Mouse (Mus musculus): Measurements from ENCODE around the gene Cpped1. TPM values are rescaled to one million over a fixed set of nuclear protein-coding genes. Genes with fewer than 3 reads are reported as not detected.

Cpped1 gene
- polyA plus RNA-seq, 1 experiment from 2014 or later = 12.7 TPM

DNA sequence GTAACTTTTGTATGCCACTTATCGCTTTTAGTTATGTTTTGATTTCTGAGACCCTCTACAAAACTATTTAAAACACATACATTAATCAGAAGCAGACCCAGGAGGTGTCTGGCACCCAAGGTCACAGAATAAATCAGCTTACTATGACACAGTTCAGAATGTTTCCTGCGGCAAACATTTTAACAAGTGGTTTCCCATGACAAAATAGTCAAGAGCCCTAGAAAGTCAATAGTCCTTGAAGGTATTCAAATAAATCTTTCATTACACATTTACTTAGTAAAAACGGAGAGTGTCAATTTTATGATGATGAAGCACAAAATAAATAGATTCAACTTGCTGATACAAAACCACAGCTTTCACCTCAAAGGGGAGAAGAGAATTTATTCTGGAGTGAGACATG lies 19.5 kb downstream of the Cpped1 start:
- H3K4me3 ChIP-seq = no peak overlapping the region
- WGBS = 83% methylated on average over 3 of the region's 3 CpGs
- no peaks in the 10 kb centered on the region for H3K27me3 ChIP-seq (ENCODE audit: poor library complexity, severe bottlenecking)
- H3K36me3 ChIP-seq (replicated peaks) = no peaks in the 10 kb centered on the region; the same call in 1 of the 2 replicates
- no peaks in the 10 kb centered on the region for H3K4me1 ChIP-seq
- no peak overlapping the region for H3K27ac ChIP-seq
- H3K9me3 ChIP-seq = no peaks in the 10 kb centered on the region
- no peak for DNase-seq (ENCODE audit: extremely low spot score, low spot score)

DNA sequence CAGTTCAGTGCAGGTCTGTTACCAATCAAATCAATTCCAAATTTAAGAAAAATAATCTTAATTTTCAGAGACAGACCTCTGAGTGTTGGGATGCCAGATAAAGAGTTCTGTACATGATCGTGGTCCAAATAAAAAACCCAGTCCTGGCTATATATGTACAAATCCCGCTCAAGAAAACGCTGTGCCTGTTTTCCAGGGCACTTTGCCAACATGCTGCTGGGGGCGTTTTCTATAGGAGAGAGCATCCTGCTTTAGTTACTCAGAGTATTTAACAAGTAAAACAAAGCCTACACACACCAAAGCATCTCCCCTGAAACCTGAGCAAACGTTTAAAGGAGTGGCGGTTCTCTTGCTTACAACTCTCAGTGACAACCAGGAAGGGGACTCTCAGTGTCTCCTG lies 27.4 kb downstream of the Cpped1 start:
- H3K27ac ChIP-seq = no peak overlapping the region
- H3K9me3 ChIP-seq = no peaks in the 10 kb centered on the region
- H3K27me3 ChIP-seq (ENCODE audit: poor library complexity, severe bottlenecking) = no peaks in the 10 kb centered on the region
- 83% methylated on average over 6 of the region's 6 CpGs for WGBS
- no peaks in the 10 kb centered on the region; the same call in 1 of the 2 replicates for H3K4me1 ChIP-seq
- no peaks in the 10 kb centered on the region for H3K36me3 ChIP-seq (replicated peaks)
- H3K4me3 ChIP-seq = no peak overlapping the region
- no peak for DNase-seq (ENCODE audit: extremely low spot score, low spot score)

DNA sequence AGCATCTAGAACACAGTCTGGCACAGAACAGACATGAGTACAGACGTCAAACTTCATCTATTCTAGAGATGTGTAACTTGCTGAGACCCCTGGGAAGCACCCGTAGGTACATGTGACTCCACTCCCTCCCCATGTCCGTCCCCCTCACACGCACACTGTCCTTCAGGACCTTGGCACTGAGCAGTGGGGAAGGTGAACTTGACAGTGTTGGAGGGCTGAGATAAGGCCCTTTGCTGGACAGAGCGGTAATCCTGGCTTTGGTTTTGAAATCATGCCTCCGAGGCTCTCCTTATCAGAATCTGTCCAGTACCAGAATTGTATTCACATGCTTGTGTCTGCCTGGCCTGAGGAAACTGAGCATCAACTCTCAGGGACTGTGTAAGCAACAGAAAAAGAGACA lies 28.8 kb downstream of the Cpped1 start:
- Histone ChIP-seq H3K36me3 (replicated peaks) (no peaks in the 10 kb centered on the region), H3K4me1 (no peaks in the 10 kb centered on the region; the same call in 1 of the 2 replicates), H3K27me3 (ENCODE audit: poor library complexity, severe bottlenecking) (no peaks in the 10 kb centered on the region), H3K9me3 (no peaks in the 10 kb centered on the region), H3K4me3 (no peak overlapping the region), H3K27ac (no peak overlapping the region)
- WGBS = 92% methylated on average over 6 of the region's 6 CpGs
- DNase-seq (ENCODE audit: extremely low spot score, low spot score) = no peak

DNA sequence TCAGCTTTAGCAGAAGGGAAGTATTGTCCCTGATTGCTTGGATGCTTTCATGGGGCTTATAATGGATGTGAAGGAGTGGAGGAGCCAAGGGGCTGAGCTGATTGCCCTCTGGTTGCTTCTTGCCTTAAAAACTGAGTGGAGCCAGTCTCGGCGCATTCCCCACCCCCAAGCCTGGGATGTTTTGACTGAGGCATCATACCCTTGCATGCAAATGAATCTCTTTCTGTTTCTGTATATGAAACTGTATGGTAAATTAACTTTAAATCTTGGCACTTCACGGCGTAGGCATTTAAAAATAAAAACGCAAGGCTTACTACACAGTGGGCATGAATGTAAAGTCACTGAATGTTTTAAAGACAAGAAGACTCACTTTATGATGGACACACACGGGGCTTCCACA lies 30.0 kb downstream of the Cpped1 start:
- H3K36me3 ChIP-seq (replicated peaks) = no peaks in the 10 kb centered on the region
- H3K9me3 ChIP-seq = no peaks in the 10 kb centered on the region
- H3K27ac ChIP-seq = no peak overlapping the region
- WGBS = 89% methylated on average over 6 of the region's 6 CpGs
- no peak for DNase-seq (ENCODE audit: extremely low spot score, low spot score)
- no peaks in the 10 kb centered on the region; the same call in none of the 2 replicates for H3K4me1 ChIP-seq
- no peak overlapping the region for H3K4me3 ChIP-seq
- H3K27me3 ChIP-seq (ENCODE audit: poor library complexity, severe bottlenecking) = no peaks in the 10 kb centered on the region

DNA sequence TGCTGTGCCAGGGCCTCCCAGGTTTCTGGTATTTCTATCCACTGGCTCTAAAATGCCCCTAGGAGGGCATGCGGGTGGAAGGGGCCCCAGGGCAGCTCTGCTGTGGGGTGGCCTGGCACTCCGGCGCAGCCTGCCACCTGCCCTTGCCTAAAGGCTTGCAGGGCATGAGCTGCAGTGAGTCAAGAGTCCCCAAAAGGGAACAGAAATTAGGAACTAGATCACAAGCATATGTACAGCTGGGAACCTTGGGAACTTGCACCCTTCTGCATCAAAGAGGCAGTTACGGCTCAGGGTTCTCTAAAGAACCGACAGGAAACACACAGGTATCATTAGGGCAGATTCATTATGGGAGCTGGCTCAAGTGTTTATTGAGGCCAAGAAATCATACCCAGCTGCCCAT lies 34.0 kb downstream of the Cpped1 start:
- no peaks in the 10 kb centered on the region; the same call in none of the 2 replicates for H3K4me1 ChIP-seq
- H3K27me3 ChIP-seq (ENCODE audit: poor library complexity, severe bottlenecking) = no peaks in the 10 kb centered on the region
- H3K9me3 ChIP-seq = no peaks in the 10 kb centered on the region
- H3K4me3 ChIP-seq = no peak overlapping the region
- no peak for DNase-seq (ENCODE audit: extremely low spot score, low spot score)
- no peaks in the 10 kb centered on the region for H3K36me3 ChIP-seq (replicated peaks)
- 90% methylated on average over 5 of the region's 5 CpGs for WGBS
- H3K27ac ChIP-seq = no peak overlapping the region

DNA sequence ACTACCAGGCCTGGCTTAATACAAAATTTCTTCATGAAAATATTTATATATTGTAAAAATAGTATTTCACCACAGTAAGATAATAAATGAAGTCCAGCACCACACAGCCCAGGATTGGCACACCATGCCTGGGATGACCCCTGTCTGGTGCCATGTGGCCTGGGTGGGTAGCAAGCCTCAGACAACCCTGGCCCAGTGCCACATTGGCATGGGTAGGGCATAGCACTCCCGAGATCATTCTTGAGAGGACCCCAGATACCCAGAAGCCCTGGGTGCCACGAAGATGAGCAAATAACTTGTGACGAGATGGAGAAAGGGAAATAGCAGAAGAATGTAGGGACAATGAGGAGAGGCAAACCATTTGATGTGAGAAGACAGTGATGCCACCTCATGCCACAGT lies 36.0 kb downstream of the Cpped1 start:
- Histone ChIP-seq H3K9me3 (no peaks in the 10 kb centered on the region), H3K4me1 (no peaks in the 10 kb centered on the region; the same call in 1 of the 2 replicates), H3K27ac (no peak overlapping the region), H3K27me3 (ENCODE audit: poor library complexity, severe bottlenecking) (no peaks in the 10 kb centered on the region), H3K36me3 (replicated peaks) (no peaks in the 10 kb centered on the region), H3K4me3 (no peak overlapping the region)
- WGBS = 92% methylated on average over 3 of the region's 3 CpGs
- no peak for DNase-seq (ENCODE audit: extremely low spot score, low spot score)

DNA sequence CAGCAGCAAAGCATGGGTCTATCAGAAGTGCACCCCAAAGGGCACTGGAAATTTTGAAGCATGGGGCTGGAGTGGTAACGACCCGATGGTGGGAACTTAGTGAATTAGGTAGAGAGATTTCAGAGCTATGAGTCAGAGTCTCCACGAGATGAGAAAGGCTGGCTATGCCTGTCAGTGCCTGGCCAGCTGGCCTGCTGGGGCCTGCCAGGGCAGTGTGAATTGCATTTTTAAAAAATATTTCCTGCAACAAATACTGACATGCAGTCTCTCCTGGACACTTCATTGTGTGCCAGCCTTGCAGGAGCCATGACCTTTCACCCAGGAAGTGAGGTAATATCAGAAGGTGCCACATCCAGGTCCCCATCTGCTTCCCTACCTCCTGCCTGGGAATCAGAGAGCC lies 40.8 kb downstream of the Cpped1 start:
- Histone ChIP-seq H3K9me3 (no peaks in the 10 kb centered on the region), H3K4me1 (no peaks in the 10 kb centered on the region), H3K36me3 (replicated peaks) (no peaks in the 10 kb centered on the region), H3K27ac (no peak overlapping the region), H3K27me3 (ENCODE audit: poor library complexity, severe bottlenecking) (no peaks in the 10 kb centered on the region), H3K4me3 (no peak overlapping the region)
- 80% methylated on average over 3 of the region's 3 CpGs for WGBS
- DNase-seq (ENCODE audit: extremely low spot score, low spot score) = no peak

DNA sequence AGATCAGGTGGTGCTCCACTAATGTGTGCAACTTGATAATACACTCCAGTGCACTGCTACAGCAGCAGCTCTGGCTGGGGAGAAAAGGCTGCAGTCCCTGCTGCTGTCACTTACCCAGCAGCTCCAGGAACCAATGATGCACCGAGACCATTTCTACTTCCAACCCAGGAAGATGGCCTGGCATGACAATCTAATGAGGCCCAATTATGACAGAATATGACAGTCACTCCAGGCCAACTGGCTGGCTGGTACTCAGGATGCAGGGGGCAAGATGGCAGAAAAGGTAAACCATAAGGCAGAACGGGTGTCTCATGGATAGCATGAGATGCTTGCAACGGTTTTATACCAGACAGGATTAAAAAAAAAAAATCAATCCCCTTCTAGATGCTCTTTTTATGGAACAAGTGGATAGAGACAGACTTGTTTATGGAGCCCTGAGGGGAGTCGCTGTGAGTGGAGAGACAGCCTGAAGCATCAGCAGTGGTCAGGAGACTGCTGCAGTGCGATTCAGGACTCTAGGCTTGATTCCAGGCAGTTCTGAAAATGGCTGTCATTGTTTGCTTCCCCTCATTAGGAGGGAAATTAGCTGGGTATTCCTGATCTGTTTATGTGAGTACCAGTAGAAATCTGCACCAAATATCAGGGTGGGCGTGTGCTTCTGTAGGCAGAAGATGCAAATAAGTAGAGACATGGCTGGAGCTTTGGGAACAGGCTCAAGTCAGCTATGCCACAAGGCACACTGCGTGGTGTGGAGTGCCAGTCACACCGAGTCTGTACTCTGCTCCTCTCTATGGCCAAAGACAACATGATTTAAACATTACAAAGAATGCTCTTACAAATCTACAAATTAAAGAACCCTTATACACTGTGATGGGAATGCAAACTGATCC lies 56.3 kb downstream of the Cpped1 start:
- 89% methylated on average over 8 of the region's 8 CpGs for WGBS
- no peak overlapping the region for H3K27ac ChIP-seq
- DNase-seq (ENCODE audit: extremely low spot score, low spot score) = no peak

DNA sequence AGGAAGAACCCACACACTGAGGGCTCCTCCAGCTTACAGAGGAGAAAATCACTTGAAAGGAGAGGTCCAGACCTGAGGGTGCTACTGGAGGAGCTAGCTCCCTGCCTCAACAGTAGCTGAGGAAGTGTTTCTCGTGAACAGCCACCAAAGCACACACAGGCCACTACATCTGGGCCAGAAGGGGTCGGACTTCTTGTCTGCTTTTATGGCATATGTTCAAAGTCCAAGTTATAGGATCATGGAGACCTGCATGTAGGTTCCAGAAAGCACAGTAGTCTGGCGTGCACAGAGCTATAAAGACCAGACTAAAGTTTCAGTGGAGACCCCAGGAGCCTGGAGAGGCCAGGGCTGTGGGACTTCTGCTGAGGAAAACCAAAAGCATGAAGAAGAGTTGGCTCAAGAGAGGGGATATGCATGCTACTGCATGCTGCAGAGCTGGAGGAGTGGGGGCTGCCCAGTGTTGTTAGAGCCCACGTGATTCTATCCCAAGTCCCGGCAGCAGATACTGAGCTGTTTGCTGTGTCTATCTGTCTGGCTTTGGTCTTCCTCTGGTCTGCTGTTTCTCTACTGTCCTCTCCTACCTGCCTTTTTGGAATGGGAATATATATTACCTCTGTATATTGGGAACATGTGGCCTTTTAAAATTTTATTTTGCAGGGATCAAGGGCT lies 60.1 kb downstream of the Cpped1 start:
- no peak overlapping the region for H3K4me3 ChIP-seq
- no peaks in the 10 kb centered on the region for H3K4me1 ChIP-seq
- no peaks in the 10 kb centered on the region for H3K9me3 ChIP-seq
- no peak overlapping the region for H3K27ac ChIP-seq
- H3K36me3 ChIP-seq (replicated peaks) = no peaks in the 10 kb centered on the region
- no peak for DNase-seq (ENCODE audit: extremely low spot score, low spot score)
- no peaks in the 10 kb centered on the region for H3K27me3 ChIP-seq (ENCODE audit: poor library complexity, severe bottlenecking)
- WGBS = 84% methylated on average over 5 of the region's 5 CpGs

More for the DNA sequence above, 56.3 kb downstream of the Cpped1 start:
- no peaks in the 10 kb centered on the region for H3K4me1 ChIP-seq
- no peaks in the 10 kb centered on the region for H3K36me3 ChIP-seq (replicated peaks)
- H3K9me3 ChIP-seq = no peaks in the 10 kb centered on the region
- no peak overlapping the region for H3K4me3 ChIP-seq
- H3K27me3 ChIP-seq (ENCODE audit: poor library complexity, severe bottlenecking) = no peaks in the 10 kb centered on the region

DNA sequence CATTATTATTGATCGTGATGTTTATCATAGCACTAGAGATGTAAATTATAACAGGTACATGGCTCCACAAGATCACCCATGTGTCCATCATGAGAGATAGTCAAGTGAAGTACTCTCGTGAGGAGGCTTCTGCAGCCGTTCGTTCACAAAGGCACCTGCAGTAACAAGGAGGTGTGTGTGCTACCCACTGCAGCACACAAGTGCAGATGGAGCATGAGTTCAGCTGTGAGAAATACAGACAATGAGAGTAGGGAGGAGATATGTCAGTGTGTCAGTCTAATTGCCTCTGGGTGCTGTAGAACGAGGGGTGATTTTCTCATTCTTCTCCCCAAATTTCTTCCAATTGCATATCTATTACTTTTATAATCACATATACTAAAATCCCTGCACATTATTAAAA lies 63.9 kb downstream of the Cpped1 start:
- Histone ChIP-seq H3K4me3 (no peak overlapping the region), H3K27me3 (ENCODE audit: poor library complexity, severe bottlenecking) (no peaks in the 10 kb centered on the region), H3K9me3 (no peaks in the 10 kb centered on the region), H3K36me3 (replicated peaks) (no peaks in the 10 kb centered on the region), H3K27ac (no peak overlapping the region), H3K4me1 (no peaks in the 10 kb centered on the region)
- DNase-seq (ENCODE audit: extremely low spot score, low spot score) = no peak
- WGBS = 92% methylated on average over 5 of the region's 5 CpGs

DNA sequence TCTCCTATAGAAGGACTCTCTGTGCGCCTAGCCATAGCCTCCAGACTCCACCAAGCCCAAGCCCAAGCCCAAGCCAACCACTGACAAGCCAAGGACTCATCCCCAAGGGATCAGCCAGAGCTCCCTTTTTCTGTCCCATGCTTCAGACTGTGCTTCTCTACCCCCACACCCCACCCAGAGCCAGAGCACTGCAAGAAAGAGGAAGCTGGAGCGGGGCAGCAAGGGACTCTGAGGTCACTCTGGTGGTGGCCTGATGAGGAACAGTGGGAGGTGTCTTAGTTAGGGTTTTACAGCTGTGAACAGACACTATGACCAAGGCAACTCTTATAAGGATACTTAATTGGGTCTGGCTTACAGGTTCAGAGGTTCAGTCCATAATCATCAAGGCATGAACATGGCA lies 65.8 kb downstream of the Cpped1 start:
- Histone ChIP-seq H3K27ac (no peak overlapping the region), H3K27me3 (ENCODE audit: poor library complexity, severe bottlenecking) (no peaks in the 10 kb centered on the region), H3K9me3 (no peaks in the 10 kb centered on the region), H3K4me3 (no peak overlapping the region), H3K36me3 (replicated peaks) (no peaks in the 10 kb centered on the region), H3K4me1 (no peaks in the 10 kb centered on the region)
- 86% methylated on average over 2 of the region's 2 CpGs for WGBS
- DNase-seq (ENCODE audit: extremely low spot score, low spot score) = no peak

DNA sequence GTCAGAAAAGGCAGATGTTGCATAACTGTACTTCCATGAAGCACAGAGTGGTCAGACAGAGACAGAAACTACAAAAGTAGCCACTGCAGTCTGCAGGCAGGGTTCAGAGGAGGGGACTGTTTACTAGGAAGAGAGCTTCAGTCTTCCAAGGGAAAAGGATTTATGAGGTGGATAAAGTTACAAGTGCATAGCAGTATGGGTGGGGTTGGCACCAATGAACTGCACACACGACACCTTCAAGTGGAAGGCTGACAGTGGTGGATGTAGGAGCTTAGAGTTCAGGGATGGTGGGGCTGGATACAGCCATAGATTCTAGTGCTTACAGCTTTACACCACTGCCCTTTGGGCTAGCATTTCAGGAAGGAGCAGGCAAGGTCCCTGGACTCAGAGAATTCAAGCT lies 75.8 kb downstream of the Cpped1 start:
- Histone ChIP-seq H3K4me1 (no peaks in the 10 kb centered on the region), H3K36me3 (replicated peaks) (no peaks in the 10 kb centered on the region), H3K27ac (no peak overlapping the region), H3K4me3 (no peak overlapping the region), H3K27me3 (ENCODE audit: poor library complexity, severe bottlenecking) (no peaks in the 10 kb centered on the region), H3K9me3 (no peaks in the 10 kb centered on the region)
- 90% methylated on average over 1 of the region's 1 CpGs for WGBS
- DNase-seq (ENCODE audit: extremely low spot score, low spot score) = no peak

DNA sequence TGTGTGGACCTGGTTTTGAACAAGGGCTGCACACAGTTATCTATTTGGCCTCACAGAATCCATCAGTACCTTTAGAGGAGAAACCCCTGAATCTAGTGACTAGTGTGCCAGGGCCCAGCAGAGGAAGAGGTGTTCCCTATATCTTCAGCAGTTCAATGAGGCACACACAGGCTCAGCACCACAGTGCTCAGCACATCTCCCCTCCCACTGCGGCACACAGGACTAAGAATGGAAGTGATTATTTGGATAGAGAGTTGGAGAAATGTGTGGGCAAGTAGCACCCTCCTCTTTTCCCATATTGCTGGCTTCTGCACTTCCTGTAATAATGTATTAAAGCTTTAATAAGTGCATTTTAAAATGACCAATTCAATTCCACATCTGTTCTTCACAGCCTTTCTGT lies 80.4 kb downstream of the Cpped1 start:
- no peak for DNase-seq (ENCODE audit: extremely low spot score, low spot score)
- Histone ChIP-seq H3K27me3 (ENCODE audit: poor library complexity, severe bottlenecking) (no peaks in the 10 kb centered on the region), H3K27ac (no peak overlapping the region), H3K36me3 (replicated peaks) (no peaks in the 10 kb centered on the region), H3K9me3 (no peaks in the 10 kb centered on the region), H3K4me1 (peaks cover 6% of the 10 kb centered on the region), H3K4me3 (no peak overlapping the region)
- 84% methylated on average over 1 of the region's 1 CpGs for WGBS
